Mouse (Mus musculus) thymus, adult 2 months (tissue): ENCODE measurements at regions not wholly inside any gene's neighbourhood (a gene's known extent, or its start where the extent isn't known, plus 50 kb on each side); places are given as distances from the start of the nearest gene placed in this dataset.

Source experiments
- CTCF ChIP-seq: fragments of 200-500 bp; IDR thresholded peaks from 2 replicates; pipeline ENCODE4 v1.5.1; 2012; ENCODE audit warnings: mild to moderate bottlenecking, control low read depth, low read length, moderate library complexity, borderline replicate concordance; ENCODE audit not compliant: control insufficient read depth, poor library complexity, insufficient read depth; ENCODE audit errors: extremely low read depth
- POLR2A ChIP-seq: fragments of 200-500 bp; IDR thresholded peaks from 2 replicates; pipeline ENCODE4 v1.6.1; 2012; ENCODE audit warnings: mild to moderate bottlenecking, low read length, control low read depth, moderate library complexity; ENCODE audit not compliant: control insufficient read depth, poor library complexity, insufficient read depth; ENCODE audit errors: extremely low read depth

DNA sequence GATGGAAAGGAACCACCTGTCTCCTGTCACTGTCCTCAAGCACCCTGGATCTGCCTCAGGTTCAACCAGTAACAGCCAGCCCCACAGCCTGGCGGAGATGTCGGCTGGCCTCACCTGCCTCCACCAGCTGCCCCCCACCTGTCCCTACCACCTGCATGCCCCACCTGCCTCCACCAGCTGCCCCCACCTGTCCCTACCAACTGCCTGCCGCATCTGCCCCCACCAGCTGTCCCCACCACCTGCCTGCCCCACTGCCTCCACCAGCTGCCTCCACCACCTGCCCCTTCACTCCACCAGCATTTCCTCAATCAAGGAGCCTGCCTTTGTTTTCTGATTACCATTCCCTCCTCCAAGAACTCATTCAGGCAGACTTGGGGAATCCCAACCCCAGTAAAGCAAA lies 68.9 kb upstream of the Smyd2 start:
- TF ChIP-seq POLR2A: no peak
- TF ChIP-seq CTCF: no peak
